ENCODE assay signal across 8 mouse cellular contexts in genomic region chr3:116007941-116008440, GRCm38 (mm10). TPM values are rescaled to one million over a fixed set of nuclear protein-coding genes. Genes with fewer than 3 reads are reported as not detected.
DNase-seq lines count a peak whose midpoint lies in the region; ATAC-seq lines count a peak whose summit lies in the region.

No protein-coding gene starts in this region.

- ATAC-seq in activated CD4-positive, CD25-positive, alpha-beta regulatory T cell, adult 4 months, result peak; percentile 21
- peak; percentile 80 for ATAC-seq in hindbrain, embryonic 14.5 days (ENCODE audit: low FRiP score)

- peak; percentile 81 to 83 for DNase-seq in cerebellum, postnatal 36 days
- DNase-seq in frontal cortex, postnatal 36 days (ENCODE audit: low spot score in 2 of 2), result peak; percentile 76 to 86
- peak; percentile 80 for DNase-seq in hindbrain, embryonic 14.5 days (ENCODE audit: low spot score)
- DNase-seq in left cerebral cortex, adult 11 months (ENCODE audit: low spot score), result peak; percentile 79
- peak; percentile 83 for DNase-seq in lung, postnatal 36 days
- DNase-seq in retina, postnatal 7 days (ENCODE audit: low read depth, low spot score), result peak; percentile 37
- DNase-seq in urinary bladder, postnatal 25 days (ENCODE audit: low spot score), result peak; percentile 50

- H3K9ac ChIP-seq in hindbrain, embryonic 14.5 days, result peak overlapping the region; percentile 96

- peak overlapping the region; percentile 87 for H3K27ac ChIP-seq in hindbrain, embryonic 14.5 days

- no peaks in the 10 kb centered on the region for H3K27me3 ChIP-seq in hindbrain, embryonic 14.5 days (ENCODE audit: control insufficient read depth, insufficient read depth, low read length)

- no peaks in the 10 kb centered on the region for H3K9me3 ChIP-seq in hindbrain, embryonic 14.5 days (ENCODE audit: control insufficient read depth, low read length)

- WGBS in hindbrain, embryonic 14.5 days, result under 1% methylated on average over 12 of the region's 12 CpGs

- peak overlapping the region; percentile 89 for H3K4me3 ChIP-seq in hindbrain, embryonic 14.5 days (replicated peaks; ENCODE audit: low read length)

- peaks cover 29% of the 10 kb centered on the region for H3K4me1 ChIP-seq in hindbrain, embryonic 14.5 days (replicated peaks; ENCODE audit: control insufficient read depth, insufficient read depth, low read length)

- peaks cover 9% of the 10 kb centered on the region for H3K36me3 ChIP-seq in hindbrain, embryonic 14.5 days (replicated peaks; ENCODE audit: control insufficient read depth, insufficient read depth)

- H3K4me2 ChIP-seq in hindbrain, embryonic 14.5 days (replicated peaks), result peak overlapping the region; percentile 71

RNA-seq across cellular contexts. Expression of gene Extl2, which starts 0.7 kb away (rescaled TPM):
- polyA plus RNA-seq in activated CD4-positive, CD25-positive, alpha-beta regulatory T cell, adult 4 months (2017; shearing (Covaris generic)), result 10 to 100 TPM in 1 of 2 experiments, 1 to 10 TPM in 1; 6.9 to 11.1 TPM
- polyA plus RNA-seq in hindbrain, embryonic 14.5 days (2014; fragmentation: Nextera tagmentation; extraction: Ambion mirVana), result 43.7 and 48.0 TPM in 2 replicates

RNA-seq across cellular contexts. Expression of gene Slc30a7, which starts 0.8 kb away (rescaled TPM):
- polyA plus RNA-seq in activated CD4-positive, CD25-positive, alpha-beta regulatory T cell, adult 4 months (2017; shearing (Covaris generic)), result 10 to 100 TPM; 47.7 to 50.2 TPM
- polyA plus RNA-seq in hindbrain, embryonic 14.5 days (2014; fragmentation: Nextera tagmentation; extraction: Ambion mirVana), result 19.5 and 22.5 TPM in 2 replicates

Comparison
In these comparisons a context has a peak if more than half of its experiments do, and no peak if none do; other contexts are left out.
1. Peak in every context shown above with its lines: DNase-seq, ATAC-seq, H3K4me3 ChIP-seq and H3K27ac ChIP-seq.